Mouse (Mus musculus): ENCODE data around the gene AA792892.
"Not testable (repeated sequence)": the region's sequence is repeated elsewhere in the genome, so short reads cannot be mapped to it uniquely, and the experiment has no call there.

Gene AA792892

GRCm38 (mm10) chr5:94339449-94339848 is at the start of gene AA792892:
AA792892 (plus strand) TSS chr5:94339749.
- not testable (repeated sequence) for DNase-seq (ENCODE audit: inconsistent ontology term)

GRCm38 (mm10) chr5:94306696-94307095 is 32.9 kb upstream of the AA792892 start, which contains the start of gene A430089I19Rik:
A430089I19Rik (minus strand) TSS chr5:94306796.
- DNase-seq (ENCODE audit: inconsistent ontology term): not testable (repeated sequence)

- not testable (repeated sequence) for DNase-seq (ENCODE audit: inconsistent ontology term)
Observed at GRCm38 (mm10) chr5:94314135-94314534, 25.4 kb upstream of the AA792892 start, which contains the start of gene Gm6502. Gm6502 (plus strand) TSS chr5:94314435.
